Mouse (Mus musculus) olfactory bulb, adult 2 months (tissue): ENCODE results near the gene Gm9918.

Experiments used
- CTCF ChIP-seq: fragments of 200-500 bp; IDR thresholded peaks from 2 replicates; pipeline ENCODE4 v1.5.1; 2012; ENCODE audit warnings: low read depth, mild to moderate bottlenecking, low read length, moderate library complexity; ENCODE audit not compliant: insufficient read depth
- POLR2A ChIP-seq: fragments of 200-500 bp; IDR thresholded peaks from 2 replicates; pipeline ENCODE4 v1.6.1; 2012; ENCODE audit warnings: mild to moderate bottlenecking, low read depth, low read length, moderate library complexity; ENCODE audit not compliant: insufficient read depth

GRCm38 (mm10) chr15:102280623-102281022 lies 10.3 kb downstream of the Gm9918 start:
- no peak for TF ChIP-seq CTCF
- no peak for TF ChIP-seq POLR2A
